Mouse (Mus musculus) left cerebral cortex, adult 18-20 months (tissue): ENCODE measurements around the gene Amer2. TPM values are rescaled to one million over a fixed set of nuclear protein-coding genes. Genes with fewer than 3 reads are reported as not detected.

Experiments
- total RNA-seq, 2 experiments: library from RNA; stranded (reverse); gene quantifications; 2 replicates each; pipeline ENCODE4 v1.2.3; 2021

Amer2 gene
- total RNA-seq, 2 experiments from 2014 or later = 42.4 to 44.1 TPM

Other genes starting within 250 kb of the Amer2 start
- 10 to 100 TPM; 63.7 to 65.5 TPM for gene Atp8a2, start 176.1 kb upstream of the Amer2 start, total RNA-seq
- gene Nupl1, start 121.8 kb upstream of the Amer2 start, total RNA-seq = not detected
- 10 to 100 TPM; 70.3 to 75.6 TPM for gene Gm49336, start 121.8 kb upstream of the Amer2 start, total RNA-seq
- 100 to 1,000 TPM; 119 TPM for gene Mtmr6, start 108.0 kb upstream of the Amer2 start, total RNA-seq